Mouse (Mus musculus): ENCODE measurements around the gene Mfsd6l. TPM values are rescaled to one million over a fixed set of nuclear protein-coding genes. Genes with fewer than 3 reads are reported as not detected.

The Mfsd6l gene
- polyA plus RNA-seq, 1 experiment from 2014 or later = not detected

DNA sequence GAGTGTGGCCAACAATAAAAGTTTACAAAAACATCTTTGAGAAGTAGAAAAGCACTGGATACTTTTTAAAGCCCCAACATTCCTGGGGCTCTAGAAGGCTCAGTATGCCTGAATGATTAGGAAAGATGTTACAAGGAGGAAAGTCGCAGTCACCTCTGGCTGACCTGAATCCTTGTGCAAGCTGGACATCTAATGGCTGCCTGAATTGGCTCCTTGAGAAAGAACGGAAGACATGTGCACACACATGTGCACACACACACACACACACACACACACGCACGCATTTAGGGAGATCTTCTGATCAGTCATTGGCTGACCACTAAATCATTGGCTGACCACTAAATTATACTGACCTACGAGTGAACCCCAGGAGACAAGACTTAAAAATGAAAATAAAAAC, 14.9 kb downstream of the Mfsd6l start:
- no peak for ATAC-seq (ENCODE audit: insufficient number of reproducible peaks, insufficient read depth, low FRiP score, low read depth)
- no peak overlapping the region for H3K4me3 ChIP-seq (ENCODE audit: control insufficient read depth in 1 of 2, insufficient read depth in 1 of 2, low read depth in 1 of 2, low read length in 2 of 2)
- no peak overlapping the region for H3K9ac ChIP-seq (ENCODE audit: low read length)
- no peak overlapping the region for H3K4me2 ChIP-seq (ENCODE audit: low read length)
- peaks cover 0 to 4% of the 10 kb centered on the region in 2 experiments; a peak in 3 of 4 replicates for H3K4me1 ChIP-seq (ENCODE audit: control insufficient read depth in 2 of 2, insufficient read depth in 2 of 2, low read length in 2 of 2)
- H3K9me3 ChIP-seq (ENCODE audit: control insufficient read depth, low read length) = no peaks in the 10 kb centered on the region
- no peak overlapping the region for H3K27ac ChIP-seq (replicated peaks in 1 of 2; ENCODE audit: control insufficient read depth in 1 of 2, insufficient read depth in 1 of 2, low read depth in 2 of 2, low read length in 2 of 2)
- no peaks in the 10 kb centered on the region for H3K36me3 ChIP-seq (ENCODE audit: control insufficient read depth, insufficient read depth, low read length)
- H3K27me3 ChIP-seq (ENCODE audit: control insufficient read depth, insufficient read depth, low read length) = no peaks in the 10 kb centered on the region
- WGBS = 84% methylated on average over 5 of the region's 5 CpGs

DNA sequence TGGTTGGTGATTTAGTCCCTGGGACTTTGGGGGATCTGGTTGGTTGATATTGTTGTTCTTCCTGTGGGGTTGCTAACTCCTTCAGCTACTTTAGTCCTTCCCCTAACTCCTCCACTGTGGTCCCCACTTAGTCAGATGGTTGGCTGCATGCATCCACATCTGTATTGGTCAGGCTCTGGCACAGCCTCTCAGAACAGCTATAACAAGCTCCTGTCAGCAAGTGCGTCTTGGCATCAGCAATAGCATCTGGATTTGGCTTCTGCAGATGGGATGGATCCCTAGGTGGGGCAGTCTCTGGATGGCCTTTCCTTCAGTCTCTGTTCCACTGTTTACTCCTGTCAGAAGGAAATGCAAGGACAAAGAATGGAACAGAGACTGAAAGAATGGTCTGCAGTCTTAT, 21.1 kb downstream of the Mfsd6l start:
- H3K9ac ChIP-seq (ENCODE audit: low read length) = no peak overlapping the region
- no peaks in the 10 kb centered on the region for H3K36me3 ChIP-seq (ENCODE audit: control insufficient read depth, insufficient read depth, low read length)
- no peak overlapping the region for H3K4me3 ChIP-seq (ENCODE audit: control insufficient read depth in 1 of 2, insufficient read depth in 1 of 2, low read depth in 1 of 2, low read length in 2 of 2)
- H3K9me3 ChIP-seq (ENCODE audit: control insufficient read depth, low read length) = no peaks in the 10 kb centered on the region
- ATAC-seq (ENCODE audit: insufficient number of reproducible peaks, insufficient read depth, low FRiP score, low read depth) = no peak
- H3K4me1 ChIP-seq (ENCODE audit: control insufficient read depth in 2 of 2, insufficient read depth in 2 of 2, low read length in 2 of 2) = peaks cover 0 to 2% of the 10 kb centered on the region in 2 experiments; a peak in 1 of 4 replicates
- no peak overlapping the region for H3K27ac ChIP-seq (replicated peaks in 1 of 2; ENCODE audit: control insufficient read depth in 1 of 2, insufficient read depth in 1 of 2, low read depth in 2 of 2, low read length in 2 of 2)
- WGBS = 82% methylated on average over 1 of the region's 1 CpGs
- no peaks in the 10 kb centered on the region for H3K27me3 ChIP-seq (ENCODE audit: control insufficient read depth, insufficient read depth, low read length)
- H3K4me2 ChIP-seq (ENCODE audit: low read length) = no peak overlapping the region

DNA sequence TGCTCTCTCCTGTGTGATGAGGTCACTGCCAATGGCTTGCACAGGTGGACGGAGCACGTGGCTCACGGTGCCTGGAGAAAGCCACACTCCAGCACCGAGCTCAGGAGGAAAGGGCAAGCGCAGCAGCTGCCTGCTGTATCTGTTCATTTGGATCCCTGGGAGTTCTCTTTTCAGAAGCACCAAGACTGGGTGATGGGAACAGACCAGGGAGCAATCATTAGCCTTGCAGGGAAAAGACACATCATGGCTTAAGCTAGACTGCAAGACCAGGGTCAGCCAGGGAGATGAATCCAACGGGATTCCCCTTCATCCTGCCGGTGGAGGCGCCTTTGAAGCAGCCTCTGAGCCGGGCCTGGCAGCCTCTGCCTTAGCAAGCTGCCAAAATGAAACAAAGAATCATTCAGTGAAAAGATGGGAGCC, 23.5 kb downstream of the Mfsd6l start:
- H3K27ac ChIP-seq (replicated peaks in 1 of 2; ENCODE audit: control insufficient read depth in 1 of 2, insufficient read depth in 1 of 2, low read depth in 2 of 2, low read length in 2 of 2) = peak overlapping the region in 1 of 2 experiments; percentile 2; a peak in 1 of 4 replicates
- 36% methylated on average over 9 of the region's 9 CpGs for WGBS
- H3K4me3 ChIP-seq (ENCODE audit: control insufficient read depth in 1 of 2, insufficient read depth in 1 of 2, low read depth in 1 of 2, low read length in 2 of 2) = no peak overlapping the region
- peaks cover 0 to 2% of the 10 kb centered on the region in 2 experiments; a peak in 1 of 4 replicates for H3K4me1 ChIP-seq (ENCODE audit: control insufficient read depth in 2 of 2, insufficient read depth in 2 of 2, low read length in 2 of 2)
- H3K9ac ChIP-seq (ENCODE audit: low read length) = no peak overlapping the region
- no peak overlapping the region for H3K4me2 ChIP-seq (ENCODE audit: low read length)
- H3K27me3 ChIP-seq (ENCODE audit: control insufficient read depth, insufficient read depth, low read length) = no peaks in the 10 kb centered on the region
- no peaks in the 10 kb centered on the region for H3K36me3 ChIP-seq (ENCODE audit: control insufficient read depth, insufficient read depth, low read length)
- ATAC-seq (ENCODE audit: insufficient number of reproducible peaks, insufficient read depth, low FRiP score, low read depth) = no peak
- H3K9me3 ChIP-seq (ENCODE audit: control insufficient read depth, low read length) = no peaks in the 10 kb centered on the region

DNA sequence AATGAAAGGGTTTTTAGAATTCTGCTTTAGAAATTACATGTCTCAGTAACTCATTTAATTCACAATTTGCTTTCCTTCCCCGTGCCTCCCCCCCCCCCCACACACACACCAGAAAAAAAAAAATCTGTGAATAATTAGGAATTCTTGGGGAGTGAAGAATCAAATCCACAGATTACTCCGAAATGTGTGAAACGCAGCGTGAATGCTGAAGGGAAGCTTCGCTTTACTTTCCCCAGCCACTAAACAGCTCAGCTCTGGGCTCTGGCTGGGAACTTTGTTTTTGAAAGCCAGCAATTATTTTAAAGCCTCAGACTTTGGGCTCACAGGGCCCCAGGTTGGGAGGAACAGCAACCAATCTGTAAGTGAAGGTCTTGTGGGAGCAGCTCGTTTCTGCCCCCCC, 24.6 kb downstream of the Mfsd6l start:
- Histone ChIP-seq H3K4me1 (ENCODE audit: control insufficient read depth in 2 of 2, insufficient read depth in 2 of 2, low read length in 2 of 2) (peaks cover 0 to 2% of the 10 kb centered on the region in 2 experiments; a peak in 1 of 4 replicates), H3K27ac (replicated peaks in 1 of 2; ENCODE audit: control insufficient read depth in 1 of 2, insufficient read depth in 1 of 2, low read depth in 2 of 2, low read length in 2 of 2) (no peak overlapping the region), H3K4me2 (ENCODE audit: low read length) (no peak overlapping the region), H3K9me3 (ENCODE audit: control insufficient read depth, low read length) (no peaks in the 10 kb centered on the region), H3K36me3 (ENCODE audit: control insufficient read depth, insufficient read depth, low read length) (no peaks in the 10 kb centered on the region), H3K27me3 (ENCODE audit: control insufficient read depth, insufficient read depth, low read length) (no peaks in the 10 kb centered on the region), H3K9ac (ENCODE audit: low read length) (no peak overlapping the region), H3K4me3 (ENCODE audit: control insufficient read depth in 1 of 2, insufficient read depth in 1 of 2, low read depth in 1 of 2, low read length in 2 of 2) (no peak overlapping the region)
- no peak for ATAC-seq (ENCODE audit: insufficient number of reproducible peaks, insufficient read depth, low FRiP score, low read depth)
- 61% methylated on average over 6 of the region's 6 CpGs for WGBS

DNA sequence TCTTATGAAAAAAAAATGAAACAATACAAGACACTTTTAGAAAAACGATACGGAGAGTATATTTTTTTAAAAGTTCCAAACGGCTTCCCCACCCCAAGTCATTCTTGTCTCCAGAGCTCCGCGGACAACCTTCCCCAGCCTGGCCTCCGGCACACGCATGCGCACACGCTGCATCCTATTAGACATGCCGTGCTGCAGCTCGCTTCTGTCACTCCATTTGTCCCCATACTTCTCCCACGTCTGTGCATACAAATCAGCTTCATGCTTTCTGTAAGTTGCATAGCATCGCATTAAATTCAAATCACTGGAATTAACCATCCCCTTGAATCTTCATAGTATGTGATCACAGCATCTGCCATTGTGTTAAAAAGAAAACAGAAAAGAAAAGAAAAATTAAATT, 27.2 kb downstream of the Mfsd6l start:
- 90% methylated on average over 13 of the region's 13 CpGs for WGBS
- no peak overlapping the region for H3K4me2 ChIP-seq (ENCODE audit: low read length)
- H3K36me3 ChIP-seq (ENCODE audit: control insufficient read depth, insufficient read depth, low read length) = no peaks in the 10 kb centered on the region
- H3K4me3 ChIP-seq (ENCODE audit: control insufficient read depth in 1 of 2, insufficient read depth in 1 of 2, low read depth in 1 of 2, low read length in 2 of 2) = no peak overlapping the region
- no peaks in the 10 kb centered on the region for H3K27me3 ChIP-seq (ENCODE audit: control insufficient read depth, insufficient read depth, low read length)
- H3K9ac ChIP-seq (ENCODE audit: low read length) = no peak overlapping the region
- H3K27ac ChIP-seq (replicated peaks in 1 of 2; ENCODE audit: control insufficient read depth in 1 of 2, insufficient read depth in 1 of 2, low read depth in 2 of 2, low read length in 2 of 2) = no peak overlapping the region
- ATAC-seq (ENCODE audit: insufficient number of reproducible peaks, insufficient read depth, low FRiP score, low read depth) = no peak
- peaks cover 0 to 2% of the 10 kb centered on the region in 2 experiments; a peak in 1 of 4 replicates for H3K4me1 ChIP-seq (ENCODE audit: control insufficient read depth in 2 of 2, insufficient read depth in 2 of 2, low read length in 2 of 2)
- no peaks in the 10 kb centered on the region for H3K9me3 ChIP-seq (ENCODE audit: control insufficient read depth, low read length)

DNA sequence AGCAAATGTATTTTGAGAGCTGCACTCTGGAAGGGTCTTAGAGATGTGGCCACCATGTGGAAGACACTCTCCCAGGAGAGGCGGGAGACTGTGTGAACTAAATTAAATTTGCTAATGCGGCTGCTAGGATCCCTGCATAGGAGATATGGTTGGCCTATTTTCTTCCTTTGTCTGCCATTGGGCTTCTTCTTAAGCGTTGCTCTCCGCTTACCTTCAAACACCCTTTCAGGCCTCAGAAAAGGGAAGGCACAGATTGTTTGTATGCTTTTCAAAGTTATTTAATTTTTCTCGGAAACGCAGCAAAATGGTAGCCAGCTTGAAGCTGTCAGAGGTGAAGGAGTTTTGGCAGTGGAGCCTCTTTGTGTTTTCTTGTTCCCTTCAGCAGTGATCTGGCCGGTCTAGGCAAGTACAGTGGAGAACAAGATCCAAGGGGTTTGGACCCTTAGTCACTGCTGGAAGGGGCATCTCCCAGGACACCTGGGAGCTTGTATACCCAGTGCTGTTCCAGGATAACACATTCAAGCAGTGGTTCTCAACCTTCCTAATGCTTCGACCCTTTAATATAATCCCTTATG, 28.0 kb downstream of the Mfsd6l start:
- Histone ChIP-seq H3K27ac (replicated peaks in 1 of 2; ENCODE audit: control insufficient read depth in 1 of 2, insufficient read depth in 1 of 2, low read depth in 2 of 2, low read length in 2 of 2) (no peak overlapping the region), H3K9ac (ENCODE audit: low read length) (no peak overlapping the region), H3K36me3 (ENCODE audit: control insufficient read depth, insufficient read depth, low read length) (no peaks in the 10 kb centered on the region), H3K4me3 (ENCODE audit: control insufficient read depth in 1 of 2, insufficient read depth in 1 of 2, low read depth in 1 of 2, low read length in 2 of 2) (no peak overlapping the region), H3K4me2 (ENCODE audit: low read length) (no peak overlapping the region), H3K9me3 (ENCODE audit: control insufficient read depth, low read length) (no peaks in the 10 kb centered on the region), H3K4me1 (ENCODE audit: control insufficient read depth in 2 of 2, insufficient read depth in 2 of 2, low read length in 2 of 2) (no peaks in the 10 kb centered on the region; a peak in 1 of 4 replicates), H3K27me3 (ENCODE audit: control insufficient read depth, insufficient read depth, low read length) (no peaks in the 10 kb centered on the region)
- 71% methylated on average over 8 of the region's 8 CpGs for WGBS
- ATAC-seq (ENCODE audit: insufficient number of reproducible peaks, insufficient read depth, low FRiP score, low read depth) = no peak

DNA sequence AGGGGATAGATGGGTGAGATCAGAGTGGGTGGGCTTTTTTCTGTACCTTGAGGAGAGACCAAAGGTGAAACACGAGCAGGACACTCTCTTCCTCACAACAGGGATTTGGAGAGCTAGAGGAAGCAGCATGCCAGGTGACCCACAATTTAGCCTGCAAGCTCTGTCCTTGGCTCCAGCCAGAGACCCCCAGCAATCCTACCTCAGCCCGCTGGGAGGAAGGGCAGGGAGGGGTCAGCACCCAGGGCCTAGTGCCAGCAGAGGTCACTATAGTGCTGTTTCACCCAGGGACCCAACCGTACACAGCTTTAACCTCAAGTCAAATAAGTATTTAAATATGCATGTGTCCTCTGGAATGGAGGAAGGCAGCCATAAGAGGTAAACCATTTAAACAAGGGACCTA, 29.9 kb downstream of the Mfsd6l start:
- 0 out of 2 replicates have a peak, but pooled peaks have one; percentile 49 for ATAC-seq (ENCODE audit: insufficient number of reproducible peaks, insufficient read depth, low FRiP score, low read depth)
- Histone ChIP-seq H3K9me3 (ENCODE audit: control insufficient read depth, low read length) (no peaks in the 10 kb centered on the region), H3K36me3 (ENCODE audit: control insufficient read depth, insufficient read depth, low read length) (no peaks in the 10 kb centered on the region), H3K27me3 (ENCODE audit: control insufficient read depth, insufficient read depth, low read length) (no peaks in the 10 kb centered on the region), H3K27ac (replicated peaks in 1 of 2; ENCODE audit: control insufficient read depth in 1 of 2, insufficient read depth in 1 of 2, low read depth in 2 of 2, low read length in 2 of 2) (no peak overlapping the region), H3K4me1 (ENCODE audit: control insufficient read depth in 2 of 2, insufficient read depth in 2 of 2, low read length in 2 of 2) (peaks cover 8 to 10% of the 10 kb centered on the region in 2 experiments), H3K4me2 (ENCODE audit: low read length) (no peak overlapping the region), H3K4me3 (ENCODE audit: control insufficient read depth in 1 of 2, insufficient read depth in 1 of 2, low read depth in 1 of 2, low read length in 2 of 2) (no peak overlapping the region), H3K9ac (ENCODE audit: low read length) (no peak overlapping the region)
- 11% methylated on average over 3 of the region's 3 CpGs for WGBS

DNA sequence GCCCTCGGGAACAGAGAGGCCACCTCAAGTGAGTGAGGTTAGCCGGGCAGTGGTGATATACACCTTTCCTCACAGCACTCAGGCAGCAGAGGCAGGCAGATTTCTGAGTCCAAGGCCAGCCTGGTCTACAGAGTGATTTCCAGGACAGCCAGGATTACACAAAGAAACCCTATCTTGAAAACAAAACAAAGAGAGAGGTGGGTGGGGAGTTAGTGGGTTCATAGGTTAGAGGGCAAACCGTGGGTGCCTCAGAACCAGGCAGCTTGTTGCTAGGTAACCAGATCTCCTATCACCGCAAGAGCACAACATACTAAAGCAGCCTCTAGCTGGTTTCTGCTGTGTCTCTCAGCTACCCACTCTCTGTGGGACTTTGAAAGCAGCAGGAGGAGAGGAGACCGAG, 30.7 kb downstream of the Mfsd6l start, which contains the start of gene Ccdc42:
Gene Ccdc42 (plus strand): TSS at position 301 of the 400 bp plus-strand sequence.
- H3K27ac ChIP-seq (replicated peaks in 1 of 2; ENCODE audit: control insufficient read depth in 1 of 2, insufficient read depth in 1 of 2, low read depth in 2 of 2, low read length in 2 of 2) = no peak within 1 kb of the TSS
- H3K36me3 ChIP-seq (ENCODE audit: control insufficient read depth, insufficient read depth, low read length) = no peaks in the 10 kb centered on the region
- H3K9ac ChIP-seq (ENCODE audit: low read length) = no peak within 1 kb of the TSS
- no peaks in the 10 kb centered on the region for H3K9me3 ChIP-seq (ENCODE audit: control insufficient read depth, low read length)
- no peak for ATAC-seq (ENCODE audit: insufficient number of reproducible peaks, insufficient read depth, low FRiP score, low read depth)
- WGBS = 68% methylated on average over 5 of the region's 5 CpGs
- peaks cover 12 to 15% of the 10 kb centered on the region in 2 experiments for H3K4me1 ChIP-seq (ENCODE audit: control insufficient read depth in 2 of 2, insufficient read depth in 2 of 2, low read length in 2 of 2)
- no peak within 1 kb of the TSS for H3K4me3 ChIP-seq (ENCODE audit: control insufficient read depth in 1 of 2, insufficient read depth in 1 of 2, low read depth in 1 of 2, low read length in 2 of 2)
- H3K4me2 ChIP-seq (ENCODE audit: low read length) = no peak within 1 kb of the TSS
- no peaks in the 10 kb centered on the region for H3K27me3 ChIP-seq (ENCODE audit: control insufficient read depth, insufficient read depth, low read length)
